Mouse (Mus musculus): Measurements from ENCODE around the gene Tcf7l1.
"Not testable (repeated sequence)": the region's sequence is repeated elsewhere in the genome, so short reads cannot be mapped to it uniquely, and the experiment has no call there.

Gene Tcf7l1

GRCm38 (mm10) chr6:72788892-72789699, at the start of gene Tcf7l1:
TSS of gene Tcf7l1 (minus strand) at chr6:72789254.
- DNase-seq, result peak; percentile 46

GRCm38 (mm10) chr6:72837756-72838155, 48.7 kb upstream of the Tcf7l1 start:
- DNase-seq, result no peak

GRCm38 (mm10) chr6:72834518-72834917, 45.5 kb upstream of the Tcf7l1 start:
- no peak for DNase-seq

- no peak for DNase-seq
Measured at GRCm38 (mm10) chr6:72831858-72832257, 42.8 kb upstream of the Tcf7l1 start.

- no peak for DNase-seq
Measured at GRCm38 (mm10) chr6:72831276-72831675, 42.2 kb upstream of the Tcf7l1 start.

GRCm38 (mm10) chr6:72828857-72829256, 39.8 kb upstream of the Tcf7l1 start:
- no peak for DNase-seq

GRCm38 (mm10) chr6:72828037-72828436, 39.0 kb upstream of the Tcf7l1 start:
- not testable (repeated sequence) for DNase-seq

GRCm38 (mm10) chr6:72825762-72826161, 36.7 kb upstream of the Tcf7l1 start:
- no peak for DNase-seq

- DNase-seq, result no peak
Measured at GRCm38 (mm10) chr6:72824971-72825737, 36.1 kb upstream of the Tcf7l1 start.

- no peak for DNase-seq
Measured at GRCm38 (mm10) chr6:72813456-72813855, 24.4 kb upstream of the Tcf7l1 start.

- no peak for DNase-seq
Measured at GRCm38 (mm10) chr6:72810248-72810647, 21.2 kb upstream of the Tcf7l1 start.

GRCm38 (mm10) chr6:72809522-72810149, 20.6 kb upstream of the Tcf7l1 start:
- DNase-seq, result no peak

GRCm38 (mm10) chr6:72808342-72808741, 19.3 kb upstream of the Tcf7l1 start:
- DNase-seq, result no peak

- no peak for DNase-seq
Measured at GRCm38 (mm10) chr6:72803669-72804068, 14.6 kb upstream of the Tcf7l1 start.

- DNase-seq, result no peak
Measured at GRCm38 (mm10) chr6:72802119-72802518, 13.1 kb upstream of the Tcf7l1 start.

- no peak for DNase-seq
Measured at GRCm38 (mm10) chr6:72800641-72801040, 11.6 kb upstream of the Tcf7l1 start.

- DNase-seq, result no peak
Measured at GRCm38 (mm10) chr6:72797763-72798162, 8.7 kb upstream of the Tcf7l1 start.

- no peak for DNase-seq
Measured at GRCm38 (mm10) chr6:72795444-72795843, 6.4 kb upstream of the Tcf7l1 start.

- no peak for DNase-seq
Measured at GRCm38 (mm10) chr6:72794870-72795269, 5.8 kb upstream of the Tcf7l1 start.

GRCm38 (mm10) chr6:72792641-72793040, 3.6 kb upstream of the Tcf7l1 start:
- DNase-seq, result no peak

- DNase-seq, result peak; percentile 5
Measured at GRCm38 (mm10) chr6:72787948-72788891, 834 bp downstream of the Tcf7l1 start.

- DNase-seq, result no peak
Measured at GRCm38 (mm10) chr6:72787322-72787947, 1.6 kb downstream of the Tcf7l1 start.

All from cerebellum, adult 9-11 months (tissue).